Mouse (Mus musculus): ENCODE data around the gene Psmd14. TPM values are rescaled to one million over a fixed set of nuclear protein-coding genes. Genes with fewer than 3 reads are reported as not detected.

Gene Psmd14
- polyA plus RNA-seq, 1 experiment from 2014 or later: 271 TPM

DNA sequence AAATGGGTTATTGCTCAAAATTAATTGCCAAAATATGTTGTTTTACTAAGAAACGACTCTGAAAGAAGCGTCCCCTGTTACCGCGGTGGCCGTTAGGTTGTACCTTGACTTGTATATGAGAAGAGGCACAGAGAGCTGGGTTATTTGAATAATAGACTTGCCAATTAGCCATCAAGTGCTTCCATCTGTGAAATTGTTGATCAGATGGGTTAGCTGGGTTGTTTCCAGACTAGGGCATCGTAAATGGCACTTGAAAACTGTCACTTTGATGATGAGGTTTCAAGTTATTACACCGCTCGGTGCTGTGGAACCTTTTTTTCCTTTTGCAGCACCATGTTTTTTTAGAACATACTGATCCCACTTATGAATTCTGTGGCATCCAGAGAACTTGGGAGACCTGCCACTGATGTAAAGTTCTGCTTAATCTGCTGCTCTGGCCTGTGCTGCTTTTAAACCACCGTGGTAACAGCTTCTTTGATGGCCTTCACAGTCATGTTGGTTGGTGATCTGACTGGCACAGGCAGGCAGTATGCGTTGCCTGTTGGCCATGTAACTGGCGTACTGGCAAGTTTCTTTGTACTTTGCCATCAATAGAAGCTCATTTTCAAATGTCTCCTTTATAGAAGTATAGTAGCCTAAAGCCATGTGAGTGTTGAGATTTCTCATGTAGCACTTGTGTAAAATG lies 21.4 kb downstream of the Psmd14 start:
- no peaks in the 10 kb centered on the region for H3K27me3 ChIP-seq
- 0 out of 2 replicates have a peak overlapping the region, but pooled peaks have one; percentile 33 for H3K27ac ChIP-seq
- peaks cover 12% of the 10 kb centered on the region; the same call in 1 of the 2 replicates for H3K36me3 ChIP-seq (replicated peaks)
- 0 out of 2 replicates have a peak, but pooled peaks have one; percentile 60 for ATAC-seq (ENCODE audit: low FRiP score)
- no peak overlapping the region for H3K4me3 ChIP-seq (replicated peaks)
- H3K4me2 ChIP-seq: no peak overlapping the region
- no peak overlapping the region for H3K9ac ChIP-seq
- H3K9me3 ChIP-seq: no peaks in the 10 kb centered on the region
- peaks cover 6% of the 10 kb centered on the region; the same call in 1 of the 2 replicates for H3K4me1 ChIP-seq
- 59% methylated on average over 11 of the region's 11 CpGs for WGBS

DNA sequence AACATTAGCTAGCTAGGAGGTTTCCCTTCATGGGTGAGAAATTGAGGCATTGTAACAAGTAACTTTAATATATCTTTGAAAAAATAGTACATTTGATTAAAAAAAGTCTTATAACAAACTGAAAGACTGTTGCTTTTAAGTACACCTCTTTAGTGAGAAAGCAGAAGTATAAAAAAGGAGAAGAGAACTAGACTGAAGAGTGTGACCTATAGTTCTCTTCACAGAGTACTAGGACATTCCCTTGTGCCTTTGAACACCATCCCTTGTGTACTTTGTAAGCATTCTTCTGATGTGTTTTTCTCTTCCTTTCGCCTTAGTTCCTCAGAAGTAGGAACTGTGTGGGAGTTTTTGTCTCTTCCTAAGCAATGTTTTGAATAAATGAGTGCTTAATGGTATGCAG lies 22.7 kb downstream of the Psmd14 start:
- 79% methylated on average over 1 of the region's 1 CpGs for WGBS
- no peaks in the 10 kb centered on the region for H3K27me3 ChIP-seq

DNA sequence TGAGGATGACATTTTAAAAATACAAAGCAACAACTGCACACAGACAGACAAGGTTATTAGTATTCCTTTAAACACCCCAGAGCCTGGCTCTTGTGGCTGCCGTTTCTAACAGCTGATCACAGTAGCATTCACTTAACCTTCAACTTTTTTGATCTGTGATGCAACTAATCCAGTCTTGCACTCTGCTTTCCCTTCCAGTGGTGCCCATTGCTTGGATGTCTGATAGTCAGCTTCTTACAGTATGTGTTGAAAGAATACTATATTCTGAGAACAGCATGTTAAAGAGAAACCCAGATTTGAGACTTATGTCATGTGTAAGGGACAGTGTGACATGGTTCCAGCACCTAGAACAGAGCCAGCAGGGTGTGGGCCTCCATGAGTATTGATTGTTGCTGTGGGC lies 34.6 kb downstream of the Psmd14 start:
- no peak for ATAC-seq (ENCODE audit: low FRiP score)
- no peak overlapping the region for H3K9ac ChIP-seq
- no peaks in the 10 kb centered on the region for H3K9me3 ChIP-seq
- no peaks in the 10 kb centered on the region for H3K4me1 ChIP-seq
- H3K4me3 ChIP-seq (replicated peaks): no peak overlapping the region
- no peaks in the 10 kb centered on the region for H3K27me3 ChIP-seq
- no peak overlapping the region for H3K4me2 ChIP-seq
- H3K36me3 ChIP-seq (replicated peaks): no peaks in the 10 kb centered on the region; the same call in 1 of the 2 replicates
- 47% methylated on average over 1 of the region's 1 CpGs for WGBS
- H3K27ac ChIP-seq: no peak overlapping the region

More for the DNA sequence above, 22.7 kb downstream of the Psmd14 start:
- Histone ChIP-seq H3K36me3 (replicated peaks) (peaks cover 12% of the 10 kb centered on the region; the same call in 1 of the 2 replicates), H3K27ac (no peak overlapping the region), H3K9me3 (no peaks in the 10 kb centered on the region), H3K4me2 (no peak overlapping the region), H3K4me1 (peaks cover 6% of the 10 kb centered on the region; the same call in 1 of the 2 replicates), H3K4me3 (replicated peaks) (no peak overlapping the region), H3K9ac (no peak overlapping the region)
- ATAC-seq (ENCODE audit: low FRiP score): no peak

DNA sequence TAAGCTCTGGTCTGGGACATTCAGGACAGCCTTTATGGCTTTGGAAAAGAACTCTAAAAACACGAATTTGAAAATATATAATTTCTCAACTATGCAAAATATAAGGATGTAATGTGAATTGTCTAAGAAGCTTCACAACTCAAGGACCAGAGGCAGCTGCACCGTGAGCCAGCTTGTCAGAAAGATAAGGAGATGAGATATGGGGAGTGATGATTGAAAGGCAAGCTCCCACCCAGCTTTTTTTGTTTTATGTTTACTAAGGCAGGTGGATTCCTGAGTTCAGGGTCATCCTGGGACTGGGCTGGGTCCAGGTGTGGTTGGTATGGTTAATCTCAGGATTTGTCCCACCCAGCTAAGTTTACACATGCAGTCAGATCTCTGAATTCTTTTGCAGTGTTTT lies 35.1 kb downstream of the Psmd14 start:
- no peak overlapping the region for H3K4me2 ChIP-seq
- H3K9ac ChIP-seq: no peak overlapping the region
- H3K4me1 ChIP-seq: no peaks in the 10 kb centered on the region
- H3K36me3 ChIP-seq (replicated peaks): no peaks in the 10 kb centered on the region; the same call in 1 of the 2 replicates
- no peak for ATAC-seq (ENCODE audit: low FRiP score)
- no peak overlapping the region for H3K27ac ChIP-seq
- WGBS: 69% methylated on average over 2 of the region's 2 CpGs
- no peaks in the 10 kb centered on the region for H3K27me3 ChIP-seq
- no peaks in the 10 kb centered on the region for H3K9me3 ChIP-seq
- H3K4me3 ChIP-seq (replicated peaks): no peak overlapping the region

DNA sequence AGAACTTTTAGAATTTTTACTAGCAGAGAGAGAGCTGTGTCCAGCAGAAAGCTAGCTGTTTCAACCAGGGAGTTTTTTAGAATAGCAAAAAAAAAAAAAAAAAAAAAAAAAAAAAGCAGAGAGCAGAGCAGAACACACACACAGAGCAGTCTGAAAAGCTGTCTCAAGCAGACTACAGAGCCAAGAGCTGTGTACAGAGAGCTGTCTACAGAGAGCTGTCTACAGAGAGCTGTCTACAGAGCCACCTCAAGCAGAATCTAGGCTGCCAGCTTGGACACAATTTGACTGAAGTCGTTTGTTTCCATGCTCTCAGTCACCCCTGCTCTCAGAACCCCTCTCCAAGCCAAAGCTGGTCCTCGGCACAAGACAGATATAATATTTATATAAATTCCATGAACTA lies 35.9 kb downstream of the Psmd14 start:
- H3K27me3 ChIP-seq: no peaks in the 10 kb centered on the region
- no peak for ATAC-seq (ENCODE audit: low FRiP score)
- no peak overlapping the region for H3K27ac ChIP-seq
- 76% methylated on average over 2 of the region's 2 CpGs for WGBS
- no peaks in the 10 kb centered on the region for H3K9me3 ChIP-seq
- no peaks in the 10 kb centered on the region; the same call in 1 of the 2 replicates for H3K36me3 ChIP-seq (replicated peaks)
- no peaks in the 10 kb centered on the region for H3K4me1 ChIP-seq
- H3K4me2 ChIP-seq: no peak overlapping the region
- H3K9ac ChIP-seq: no peak overlapping the region
- H3K4me3 ChIP-seq (replicated peaks): no peak overlapping the region

DNA sequence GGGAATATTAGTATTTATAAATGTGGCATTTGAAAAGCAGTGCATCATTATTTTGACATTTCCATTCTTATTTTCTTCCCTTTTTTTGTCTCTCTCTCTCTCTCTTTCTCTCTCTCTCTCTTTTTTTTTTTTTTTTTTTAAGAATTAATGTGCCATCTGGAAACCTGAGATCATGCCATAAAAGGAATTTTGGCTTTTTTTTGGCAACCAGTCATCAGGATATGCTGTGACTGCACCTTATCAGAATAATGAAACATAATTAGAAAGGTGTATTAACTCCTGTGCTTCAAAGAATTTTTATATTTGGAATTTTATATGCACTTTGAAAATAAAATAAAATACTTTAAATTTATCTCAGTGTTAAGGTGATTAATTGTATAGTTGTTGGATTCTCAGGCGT lies 39.2 kb downstream of the Psmd14 start:
- Histone ChIP-seq H3K9me3 (no peaks in the 10 kb centered on the region), H3K4me2 (no peak overlapping the region), H3K27me3 (no peaks in the 10 kb centered on the region), H3K4me1 (no peaks in the 10 kb centered on the region), H3K9ac (no peak overlapping the region), H3K36me3 (replicated peaks) (no peaks in the 10 kb centered on the region), H3K27ac (no peak overlapping the region), H3K4me3 (replicated peaks) (no peak overlapping the region)
- ATAC-seq (ENCODE audit: low FRiP score): no peak
- WGBS: 63% methylated on average over 1 of the region's 1 CpGs

DNA sequence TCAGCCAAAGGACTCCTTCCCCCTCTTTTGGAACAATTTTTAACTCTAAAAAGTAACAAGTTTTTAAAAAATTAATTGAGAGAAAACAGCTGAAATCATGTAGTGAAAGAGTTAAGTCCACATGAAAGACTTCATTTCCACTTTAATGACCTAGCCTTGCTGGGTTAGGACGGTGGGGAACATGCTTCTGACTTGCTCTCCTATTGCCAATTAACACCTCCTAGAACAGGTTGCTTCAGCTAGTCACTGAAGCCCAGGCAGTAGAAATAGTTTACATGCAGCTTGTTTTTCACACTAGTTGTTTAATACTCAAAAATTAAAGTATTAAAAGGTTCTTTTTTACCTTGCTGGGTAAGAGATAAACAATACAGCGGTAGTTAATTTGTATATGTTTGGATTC lies 39.8 kb downstream of the Psmd14 start:
- Histone ChIP-seq H3K36me3 (replicated peaks) (no peaks in the 10 kb centered on the region), H3K27ac (no peak overlapping the region), H3K4me2 (no peak overlapping the region), H3K9ac (no peak overlapping the region), H3K4me1 (no peaks in the 10 kb centered on the region), H3K27me3 (no peaks in the 10 kb centered on the region), H3K9me3 (no peaks in the 10 kb centered on the region), H3K4me3 (replicated peaks) (no peak overlapping the region)
- 49% methylated on average over 2 of the region's 2 CpGs for WGBS
- peak; percentile 74; the same call in 1 of the 2 replicates for ATAC-seq (ENCODE audit: low FRiP score)

DNA sequence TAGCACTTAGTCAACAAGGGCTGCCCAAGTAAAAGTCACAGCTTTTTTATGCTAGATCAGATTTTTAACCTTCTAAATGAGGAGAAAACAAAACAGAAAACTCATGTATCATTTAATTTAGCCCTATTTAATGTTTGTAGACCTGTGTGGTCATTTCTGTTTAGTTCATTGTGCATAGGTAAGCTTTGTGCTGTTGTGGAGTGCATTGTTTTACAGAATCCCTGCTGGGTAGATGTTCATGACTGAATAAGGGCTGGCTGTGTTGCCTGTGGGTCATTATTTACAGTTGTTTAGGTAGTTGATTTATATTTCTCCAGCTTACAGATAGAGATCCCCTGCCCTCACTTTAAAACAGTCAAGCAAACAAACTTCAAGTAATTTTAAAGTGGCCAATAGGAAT lies 40.9 kb downstream of the Psmd14 start:
- no peaks in the 10 kb centered on the region for H3K4me1 ChIP-seq
- H3K9ac ChIP-seq: no peak overlapping the region
- no peak overlapping the region for H3K4me2 ChIP-seq
- no peak overlapping the region for H3K4me3 ChIP-seq (replicated peaks)
- H3K36me3 ChIP-seq (replicated peaks): no peaks in the 10 kb centered on the region
- H3K9me3 ChIP-seq: no peaks in the 10 kb centered on the region
- no peak for ATAC-seq (ENCODE audit: low FRiP score)
- H3K27ac ChIP-seq: no peak overlapping the region
- no peaks in the 10 kb centered on the region for H3K27me3 ChIP-seq

DNA sequence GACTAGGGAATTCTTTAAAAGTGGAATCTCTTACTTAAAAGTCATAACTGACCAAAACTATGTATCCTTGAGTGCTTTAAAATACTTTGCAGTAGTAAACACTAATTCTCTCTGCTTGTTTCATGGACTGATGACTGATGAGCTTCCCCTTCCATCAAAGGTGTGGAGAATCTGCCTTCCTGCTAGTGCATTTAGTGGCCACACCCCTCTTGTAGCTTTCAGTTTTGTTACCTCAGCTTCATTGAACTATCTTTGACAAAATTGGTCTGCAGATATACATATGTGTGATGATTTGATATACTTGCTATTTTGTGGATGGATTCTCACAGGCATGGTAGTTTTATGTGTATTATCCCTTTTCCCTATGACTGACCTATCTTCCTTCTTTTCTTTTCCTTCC lies 43.5 kb downstream of the Psmd14 start:
- no peaks in the 10 kb centered on the region for H3K36me3 ChIP-seq (replicated peaks)
- no peak overlapping the region for H3K9ac ChIP-seq
- H3K9me3 ChIP-seq: no peaks in the 10 kb centered on the region
- H3K4me1 ChIP-seq: no peaks in the 10 kb centered on the region
- ATAC-seq (ENCODE audit: low FRiP score): no peak
- H3K4me2 ChIP-seq: no peak overlapping the region
- no peak overlapping the region for H3K27ac ChIP-seq
- H3K27me3 ChIP-seq: no peaks in the 10 kb centered on the region
- H3K4me3 ChIP-seq (replicated peaks): no peak overlapping the region

DNA sequence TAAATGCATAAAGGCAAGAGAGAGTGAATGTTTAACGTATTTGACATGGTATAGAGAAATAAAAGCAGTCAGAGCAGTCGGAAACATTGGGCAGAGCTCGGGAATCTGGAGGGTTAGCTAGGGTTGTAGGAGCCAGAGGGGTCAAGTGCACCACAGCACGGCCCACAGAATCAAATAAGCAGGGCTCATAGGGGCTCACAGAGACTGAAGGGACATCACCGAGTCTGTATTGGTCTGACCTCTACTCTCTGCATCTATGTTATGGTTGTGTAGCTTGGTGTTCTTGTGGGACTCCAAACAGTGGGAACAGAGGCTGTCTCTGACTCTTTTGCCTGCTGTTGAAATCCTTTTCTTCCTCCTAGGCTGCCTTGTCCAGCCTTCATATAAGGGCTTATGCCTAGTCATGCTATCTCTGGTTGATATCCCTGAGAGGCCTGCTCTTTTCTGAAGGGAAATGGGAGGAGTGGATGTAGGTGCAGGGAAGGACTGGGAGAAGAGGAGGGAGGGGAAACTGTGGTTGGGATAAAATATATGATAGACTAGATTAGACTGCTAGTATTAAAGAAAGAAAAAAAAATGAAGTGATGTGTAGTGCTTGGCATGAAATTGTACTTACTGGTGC lies 47.9 kb downstream of the Psmd14 start:
- Histone ChIP-seq H3K36me3 (replicated peaks) (0 out of 2 replicates have a peak, but pooled peaks cover 3% of the 10 kb centered on the region), H3K4me1 (peaks cover 6% of the 10 kb centered on the region), H3K4me2 (no peak overlapping the region), H3K27ac (no peak overlapping the region), H3K9ac (no peak overlapping the region), H3K9me3 (no peaks in the 10 kb centered on the region), H3K27me3 (no peaks in the 10 kb centered on the region), H3K4me3 (replicated peaks) (no peak overlapping the region)
- 87% methylated on average over 5 of the region's 5 CpGs for WGBS
- no peak for ATAC-seq (ENCODE audit: low FRiP score)

DNA sequence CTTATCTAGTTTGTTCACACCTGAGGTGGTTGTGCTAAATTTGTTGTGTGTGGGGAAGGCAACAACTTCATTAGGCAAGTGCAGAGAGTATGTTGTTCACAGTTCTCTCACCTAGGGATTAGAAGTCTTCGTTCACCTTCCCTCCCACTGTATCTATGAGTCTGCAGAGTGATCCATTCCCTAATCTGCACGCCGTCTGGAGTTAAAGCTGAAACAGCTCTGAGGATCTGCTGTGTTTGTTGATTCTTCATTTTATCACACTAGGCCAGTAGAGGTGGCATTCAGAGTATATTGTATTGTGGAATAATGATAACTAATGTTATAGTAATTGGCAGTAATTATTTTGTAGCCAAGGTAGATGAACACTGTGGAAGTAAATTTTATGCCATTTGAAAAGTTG lies 48.5 kb downstream of the Psmd14 start:
- Histone ChIP-seq H3K27ac (no peak overlapping the region), H3K9ac (no peak overlapping the region), H3K27me3 (no peaks in the 10 kb centered on the region), H3K9me3 (no peaks in the 10 kb centered on the region), H3K4me1 (peaks cover 11% of the 10 kb centered on the region), H3K36me3 (replicated peaks) (0 out of 2 replicates have a peak, but pooled peaks cover 3% of the 10 kb centered on the region), H3K4me2 (no peak overlapping the region), H3K4me3 (replicated peaks) (no peak overlapping the region)
- no peak for ATAC-seq (ENCODE audit: low FRiP score)
- WGBS: 77% methylated on average over 3 of the region's 3 CpGs

DNA sequence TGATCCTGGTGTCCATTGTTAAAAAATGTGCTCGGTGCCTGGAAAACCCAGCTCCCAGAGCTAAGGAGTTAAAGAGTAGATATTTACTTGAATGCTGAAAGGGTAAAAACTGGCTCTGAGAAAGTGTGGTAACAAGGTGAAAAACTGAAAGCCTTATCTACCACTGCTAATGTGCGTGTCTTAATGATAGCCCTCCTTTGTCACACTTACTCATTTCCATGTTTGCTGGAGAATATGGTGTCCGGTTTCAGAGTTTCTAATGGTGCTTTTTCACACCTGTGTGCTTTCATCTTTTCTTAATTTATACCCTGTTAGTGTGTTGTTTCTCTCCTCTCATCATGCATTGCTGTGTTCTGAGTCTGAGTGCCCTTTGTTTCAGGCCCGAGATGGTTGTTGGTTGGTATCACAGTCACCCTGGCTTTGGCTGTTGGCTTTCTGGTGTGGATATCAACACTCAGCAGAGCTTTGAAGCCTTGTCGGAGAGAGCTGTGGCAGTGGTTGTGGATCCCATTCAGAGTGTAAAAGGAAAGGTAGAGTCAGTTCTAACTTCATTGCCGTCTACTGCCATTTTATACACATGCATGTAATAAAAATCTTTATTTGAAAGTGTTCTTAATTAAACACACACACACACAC lies 53.1 kb downstream of the Psmd14 start:
- Histone ChIP-seq H3K36me3 (replicated peaks) (0 out of 2 replicates have a peak, but pooled peaks cover 3% of the 10 kb centered on the region), H3K4me1 (peaks cover 11% of the 10 kb centered on the region), H3K4me3 (replicated peaks) (no peak overlapping the region), H3K9me3 (no peaks in the 10 kb centered on the region), H3K27me3 (no peaks in the 10 kb centered on the region), H3K9ac (no peak overlapping the region), H3K27ac (peak overlapping the region; percentile 83), H3K4me2 (no peak overlapping the region)
- WGBS: 40% methylated on average over 6 of the region's 6 CpGs
- peak; percentile 24; the same call in 1 of the 2 replicates for ATAC-seq (ENCODE audit: low FRiP score)
